Mouse (Mus musculus) urinary bladder, postnatal 14 days (tissue): ENCODE measurements at regions not wholly inside any gene's neighbourhood (a gene's known extent, or its start where the extent isn't known, plus 50 kb on each side); places are given as distances from the start of the nearest gene placed in this dataset.
"Not testable (repeated sequence)": the region's sequence is repeated elsewhere in the genome, so short reads cannot be mapped to it uniquely, and the experiment has no call there.

Experiments used
- DNase-seq: peaks from one replicate; pipeline ENCODE4 v3.0.0; 2021; ENCODE audit warnings: low spot score

GRCm38 (mm10) chr13:102025547-102025946, 257.5 kb upstream of the Pik3r1 start:
- DNase-seq, result not testable (repeated sequence)

- no peak for DNase-seq
Observed at GRCm38 (mm10) chr13:102031416-102031815, 263.4 kb upstream of the Pik3r1 start.

- DNase-seq, result no peak
Observed at GRCm38 (mm10) chr13:102034484-102034883, 266.5 kb upstream of the Pik3r1 start.

GRCm38 (mm10) chr13:102036001-102036400, 268.0 kb upstream of the Pik3r1 start:
- DNase-seq, result no peak

GRCm38 (mm10) chr13:102036819-102037624, 269.0 kb upstream of the Pik3r1 start:
- DNase-seq, result no peak

GRCm38 (mm10) chr13:102060213-102060612, 292.2 kb upstream of the Pik3r1 start:
- no peak for DNase-seq

GRCm38 (mm10) chr13:102064590-102065273, 296.7 kb upstream of the Pik3r1 start:
- peak; percentile 53 for DNase-seq

- no peak for DNase-seq
Observed at GRCm38 (mm10) chr13:102065274-102065640, 297.2 kb upstream of the Pik3r1 start.

GRCm38 (mm10) chr13:102065796-102066195, 297.8 kb upstream of the Pik3r1 start:
- no peak for DNase-seq

- DNase-seq, result no peak
Observed at GRCm38 (mm10) chr13:102070740-102071139, 302.7 kb upstream of the Pik3r1 start.

- no peak for DNase-seq
Observed at GRCm38 (mm10) chr13:102072366-102072765, 304.3 kb upstream of the Pik3r1 start.

- DNase-seq, result no peak
Observed at GRCm38 (mm10) chr13:102087766-102088165, 319.7 kb upstream of the Pik3r1 start.

- DNase-seq, result no peak
Observed at GRCm38 (mm10) chr13:102089551-102089950, 321.5 kb upstream of the Pik3r1 start.

GRCm38 (mm10) chr13:102094193-102094592, 326.2 kb upstream of the Pik3r1 start:
- no peak for DNase-seq

GRCm38 (mm10) chr13:102103161-102103560, 335.1 kb upstream of the Pik3r1 start:
- DNase-seq, result peak; percentile 24

- no peak for DNase-seq
Observed at GRCm38 (mm10) chr13:102106188-102106587, 338.2 kb upstream of the Pik3r1 start.

GRCm38 (mm10) chr13:102108204-102108603, 340.2 kb upstream of the Pik3r1 start:
- no peak for DNase-seq

- DNase-seq, result no peak
Observed at GRCm38 (mm10) chr13:102108916-102109315, 340.9 kb upstream of the Pik3r1 start.

- DNase-seq, result no peak
Observed at GRCm38 (mm10) chr13:102113941-102114340, 345.9 kb upstream of the Pik3r1 start.

- no peak for DNase-seq
Observed at GRCm38 (mm10) chr13:102122341-102122740, 354.3 kb upstream of the Pik3r1 start.

- DNase-seq, result no peak
Observed at GRCm38 (mm10) chr13:102127933-102128430, 360.0 kb upstream of the Pik3r1 start.

- no peak for DNase-seq
Observed at GRCm38 (mm10) chr13:102131459-102131858, 363.4 kb upstream of the Pik3r1 start.

- DNase-seq, result no peak
Observed at GRCm38 (mm10) chr13:102132154-102132553, 364.1 kb upstream of the Pik3r1 start.
